Mouse (Mus musculus): ENCODE data around the gene Mapk8ip3. TPM values are rescaled to one million over a fixed set of nuclear protein-coding genes. Genes with fewer than 3 reads are reported as not detected.
"Not testable (repeated sequence)": the region's sequence is repeated elsewhere in the genome, so short reads cannot be mapped to it uniquely, and the experiment has no call there.

Gene Mapk8ip3
- polyA plus RNA-seq (2015; fragmentation: Nextera tagmentation; extraction: Ambion mirVana) = 99.5 and 112 TPM in 2 replicates

GRCm38 (mm10) chr17:24936259-24937237 is at the start of gene Mapk8ip3:
TSS of gene Mapk8ip3 (minus strand) at chr17:24936977.
- H3K9me3 ChIP-seq = no peaks in the 10 kb centered on the region
- no peaks in the 10 kb centered on the region for H3K36me3 ChIP-seq (replicated peaks)
- H3K4me2 ChIP-seq = peak within 1 kb of the TSS; percentile 72
- H3K27ac ChIP-seq = peak within 1 kb of the TSS; percentile 89
- no peaks in the 10 kb centered on the region for H3K27me3 ChIP-seq (replicated peaks)
- peak within 1 kb of the TSS; percentile 77 for H3K4me3 ChIP-seq
- H3K9ac ChIP-seq = peak within 1 kb of the TSS; percentile 93
- WGBS = under 1% methylated on average over 78 of the region's 78 CpGs
- ATAC-seq (replicated peaks) = peak; percentile 99
- peaks cover 37% of the 10 kb centered on the region for H3K4me1 ChIP-seq

GRCm38 (mm10) chr17:24960852-24961715 is 24.3 kb upstream of the Mapk8ip3 start:
- Histone ChIP-seq H3K36me3 (replicated peaks) (peaks cover 33% of the 10 kb centered on the region), H3K4me3 (peak overlapping the region; percentile 100), H3K4me2 (peak overlapping the region; percentile 66), H3K9me3 (no peaks in the 10 kb centered on the region), H3K9ac (peak overlapping the region; percentile 14; the same call in 1 of the 2 replicates), H3K27me3 (replicated peaks) (no peaks in the 10 kb centered on the region), H3K27ac (peak overlapping the region; percentile 93), H3K4me1 (peaks cover 15% of the 10 kb centered on the region)
- 15% methylated on average over 21 of the region's 21 CpGs for WGBS
- ATAC-seq (replicated peaks) = peak; percentile 70

GRCm38 (mm10) chr17:24960135-24960851 is 23.5 kb upstream of the Mapk8ip3 start, which contains the start of gene Jpt2:
TSS of gene Jpt2 (minus strand) at chr17:24960689.
- Histone ChIP-seq H3K9me3 (no peaks in the 10 kb centered on the region), H3K4me2 (peak within 1 kb of the TSS; percentile 66), H3K36me3 (replicated peaks) (peaks cover 32% of the 10 kb centered on the region), H3K27me3 (replicated peaks) (no peaks in the 10 kb centered on the region), H3K4me3 (peak within 1 kb of the TSS; percentile 100), H3K27ac (peak within 1 kb of the TSS; percentile 93), H3K4me1 (peaks cover 15% of the 10 kb centered on the region), H3K9ac (peak within 1 kb of the TSS; percentile 78)
- under 1% methylated on average over 59 of the region's 59 CpGs for WGBS
- ATAC-seq (replicated peaks) = peak; percentile 100

- peaks cover 15% of the 10 kb centered on the region for H3K4me1 ChIP-seq
- ATAC-seq (replicated peaks) = no peak
- peak overlapping the region; percentile 100 for H3K4me3 ChIP-seq
- H3K4me2 ChIP-seq = peak overlapping the region; percentile 66
- H3K27ac ChIP-seq = peak overlapping the region; percentile 64; the same call in 1 of the 2 replicates
- peak overlapping the region; percentile 78 for H3K9ac ChIP-seq
- peaks cover 27% of the 10 kb centered on the region for H3K36me3 ChIP-seq (replicated peaks)
- no peaks in the 10 kb centered on the region for H3K9me3 ChIP-seq
- 30% methylated on average over 8 of the region's 8 CpGs for WGBS
- H3K27me3 ChIP-seq (replicated peaks) = no peaks in the 10 kb centered on the region
Observed at GRCm38 (mm10) chr17:24959371-24959770, 22.6 kb upstream of the Mapk8ip3 start.

DNA sequence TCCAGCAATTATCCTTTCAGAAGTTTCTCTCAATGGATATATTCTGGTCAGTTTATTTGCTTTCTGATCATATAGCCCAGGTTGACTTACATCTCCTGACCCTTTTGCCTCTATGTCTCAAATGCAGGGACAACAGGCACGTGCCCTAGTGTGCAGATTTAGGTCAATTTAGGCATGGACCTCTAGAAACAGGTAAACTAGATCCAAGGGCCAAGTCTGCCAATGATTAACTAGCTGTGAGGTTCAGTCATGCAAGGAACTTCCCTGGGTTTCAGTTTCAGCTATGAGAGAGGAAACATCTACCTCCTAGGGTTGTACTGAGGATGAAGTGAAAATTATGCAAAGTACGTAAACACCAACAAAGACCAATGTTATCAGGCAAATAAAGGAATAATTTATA is 16.5 kb upstream of the Mapk8ip3 start:
- no peak overlapping the region for H3K27ac ChIP-seq
- no peak for ATAC-seq (replicated peaks)
- 89% methylated on average over 2 of the region's 2 CpGs for WGBS
- peaks cover 19% of the 10 kb centered on the region for H3K36me3 ChIP-seq (replicated peaks)
- no peaks in the 10 kb centered on the region for H3K4me1 ChIP-seq
- no peaks in the 10 kb centered on the region for H3K9me3 ChIP-seq
- no peak overlapping the region for H3K4me3 ChIP-seq
- H3K27me3 ChIP-seq (replicated peaks) = no peaks in the 10 kb centered on the region
- no peak overlapping the region for H3K9ac ChIP-seq
- no peak overlapping the region for H3K4me2 ChIP-seq

DNA sequence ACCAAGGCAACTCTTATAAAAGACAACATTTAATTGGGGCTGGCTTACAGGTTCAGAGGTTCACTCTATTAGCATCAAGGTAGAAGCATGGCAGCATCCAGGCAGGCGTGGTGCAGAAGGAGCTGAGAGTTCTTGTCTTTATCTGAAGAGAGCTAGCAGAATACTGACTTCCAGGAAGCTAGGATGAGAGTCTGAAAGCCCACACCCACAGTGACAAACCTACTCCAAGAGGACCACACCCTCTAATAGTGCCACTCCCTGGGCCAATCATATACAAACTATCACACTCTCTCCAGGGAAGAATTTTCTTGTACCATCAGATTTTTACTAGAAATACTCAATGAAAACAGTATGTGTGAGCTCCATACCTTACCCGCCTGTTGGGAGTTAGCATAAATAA is 13.9 kb upstream of the Mapk8ip3 start:
- Histone ChIP-seq H3K27ac (no peak overlapping the region), H3K4me3 (no peak overlapping the region), H3K36me3 (replicated peaks) (peaks cover 34% of the 10 kb centered on the region), H3K27me3 (replicated peaks) (no peaks in the 10 kb centered on the region), H3K4me1 (no peaks in the 10 kb centered on the region), H3K9me3 (no peaks in the 10 kb centered on the region), H3K4me2 (no peak overlapping the region), H3K9ac (no peak overlapping the region)
- WGBS = 92% methylated on average over 2 of the region's 2 CpGs
- no peak for ATAC-seq (replicated peaks)

DNA sequence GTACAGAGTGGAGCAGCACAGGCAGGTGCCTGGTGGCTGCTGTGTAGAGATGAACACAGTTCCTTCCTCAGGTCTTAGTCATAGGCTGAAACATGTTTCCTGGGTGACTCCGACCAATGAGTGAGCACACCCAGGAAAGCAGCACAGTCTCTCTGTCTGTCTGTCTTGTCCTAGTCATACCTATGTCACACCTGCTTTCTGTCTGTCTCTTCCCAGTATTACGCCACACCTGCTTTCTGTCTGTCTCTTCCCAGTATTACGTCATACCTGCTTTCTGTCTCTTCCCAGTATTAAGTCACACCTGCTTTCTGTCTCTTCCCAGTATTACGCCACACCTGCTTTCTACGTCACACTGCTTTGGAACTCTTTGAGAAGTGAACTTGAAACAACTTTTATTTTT is 11.4 kb upstream of the Mapk8ip3 start:
- no peak for ATAC-seq (replicated peaks)
- Histone ChIP-seq H3K27ac (no peak overlapping the region), H3K4me3 (no peak overlapping the region), H3K9ac (no peak overlapping the region), H3K27me3 (replicated peaks) (no peaks in the 10 kb centered on the region), H3K4me1 (no peaks in the 10 kb centered on the region), H3K9me3 (no peaks in the 10 kb centered on the region), H3K4me2 (no peak overlapping the region), H3K36me3 (replicated peaks) (peaks cover 33% of the 10 kb centered on the region)
- 95% methylated on average over 5 of the region's 5 CpGs for WGBS

DNA sequence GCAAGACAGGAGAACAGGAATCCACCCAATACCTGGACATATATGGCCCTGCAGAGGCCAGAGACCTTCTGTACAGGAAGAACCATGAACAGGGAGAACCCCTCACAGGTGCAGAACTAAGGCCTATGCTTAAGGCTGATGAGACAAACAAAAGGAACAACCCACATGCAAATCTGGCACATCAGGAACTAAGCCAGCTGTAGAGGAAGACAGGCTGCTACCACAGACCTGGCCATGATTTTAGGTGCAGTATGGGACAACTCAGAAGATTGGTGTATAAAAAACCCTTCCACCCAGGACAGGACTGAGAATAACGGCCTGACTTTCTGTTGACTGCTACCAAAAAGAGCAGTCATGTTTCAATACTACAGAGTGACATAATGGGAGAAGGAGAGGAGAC is 6.8 kb upstream of the Mapk8ip3 start:
- 83% methylated on average over 1 of the region's 1 CpGs for WGBS
- H3K4me3 ChIP-seq; H3K4me2 ChIP-seq; H3K27me3 ChIP-seq (replicated peaks); H3K27ac ChIP-seq; H3K9ac ChIP-seq; H3K9me3 ChIP-seq; H3K4me1 ChIP-seq; ATAC-seq (replicated peaks): not testable (repeated sequence)
- H3K36me3 ChIP-seq (replicated peaks) = peaks cover 29% of the 10 kb centered on the region

GRCm38 (mm10) chr17:24943036-24943435 is 6.3 kb upstream of the Mapk8ip3 start:
- ATAC-seq (replicated peaks) = no peak
- no peak overlapping the region for H3K4me2 ChIP-seq
- H3K27me3 ChIP-seq (replicated peaks) = no peaks in the 10 kb centered on the region
- H3K4me3 ChIP-seq = no peak overlapping the region
- H3K27ac ChIP-seq = no peak overlapping the region
- H3K9me3 ChIP-seq = no peaks in the 10 kb centered on the region
- H3K9ac ChIP-seq = no peak overlapping the region
- H3K4me1 ChIP-seq = no peaks in the 10 kb centered on the region
- 86% methylated on average over 7 of the region's 7 CpGs for WGBS
- H3K36me3 ChIP-seq (replicated peaks) = peaks cover 25% of the 10 kb centered on the region

GRCm38 (mm10) chr17:24942453-24942852 is 5.7 kb upstream of the Mapk8ip3 start:
- not testable (repeated sequence) for H3K4me2 ChIP-seq; H3K27ac ChIP-seq; H3K9me3 ChIP-seq; H3K27me3 ChIP-seq (replicated peaks); H3K4me1 ChIP-seq; H3K9ac ChIP-seq; H3K4me3 ChIP-seq
- ATAC-seq (replicated peaks) = 0 out of 2 replicates have a peak, but pooled peaks have one; percentile 62
- peaks cover 19% of the 10 kb centered on the region for H3K36me3 ChIP-seq (replicated peaks)
- 3% methylated on average over 2 of the region's 2 CpGs for WGBS

GRCm38 (mm10) chr17:24937266-24937665 is 489 bp upstream of the Mapk8ip3 start:
- Histone ChIP-seq H3K27ac (peak overlapping the region; percentile 89), H3K4me2 (peak overlapping the region; percentile 72), H3K9ac (peak overlapping the region; percentile 93), H3K27me3 (replicated peaks) (no peaks in the 10 kb centered on the region), H3K9me3 (no peaks in the 10 kb centered on the region), H3K4me3 (peak overlapping the region; percentile 77), H3K36me3 (replicated peaks) (no peaks in the 10 kb centered on the region), H3K4me1 (peaks cover 37% of the 10 kb centered on the region)
- WGBS = 47% methylated on average over 6 of the region's 6 CpGs
- ATAC-seq (replicated peaks) = no peak
